Mouse (Mus musculus) adipocyte (in vitro differentiated cells): ENCODE data around the gene Dlk2.
A peak's percentile ranks its signal among the peaks of the same experiment; 100 is the strongest.

ENCODE experiments used
- DNase-seq: peaks from one replicate; pipeline ENCODE4 v3.0.0-alpha.2; 2016; ENCODE audit warnings: low spot score

Gene Dlk2

DNA sequence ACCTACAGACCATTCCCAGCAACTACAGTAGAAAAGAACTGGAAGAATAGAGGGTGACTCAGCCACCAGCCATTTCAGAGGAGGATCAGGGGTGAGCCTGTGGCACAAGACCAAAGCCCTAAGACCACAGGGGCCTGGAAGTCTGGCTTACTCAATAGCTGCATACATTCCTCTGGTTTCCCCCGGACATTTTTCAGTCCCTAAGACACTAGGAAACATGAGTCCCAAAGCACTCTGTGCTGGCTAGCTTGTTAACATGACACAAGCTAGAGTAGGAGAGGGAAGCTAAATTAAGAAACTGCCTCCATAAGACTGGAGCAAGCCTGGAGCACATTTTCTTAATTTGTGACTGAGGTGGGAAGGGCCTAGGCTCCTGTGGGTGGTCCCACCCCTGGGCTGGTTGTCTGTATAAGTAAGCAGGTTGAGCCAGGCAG, 23.4 kb upstream of the Dlk2 start:
- DNase-seq, result peak; percentile 43

GRCm38 (mm10) chr17:46274465-46274864, 22.8 kb upstream of the Dlk2 start:
- DNase-seq, result no peak

DNA sequence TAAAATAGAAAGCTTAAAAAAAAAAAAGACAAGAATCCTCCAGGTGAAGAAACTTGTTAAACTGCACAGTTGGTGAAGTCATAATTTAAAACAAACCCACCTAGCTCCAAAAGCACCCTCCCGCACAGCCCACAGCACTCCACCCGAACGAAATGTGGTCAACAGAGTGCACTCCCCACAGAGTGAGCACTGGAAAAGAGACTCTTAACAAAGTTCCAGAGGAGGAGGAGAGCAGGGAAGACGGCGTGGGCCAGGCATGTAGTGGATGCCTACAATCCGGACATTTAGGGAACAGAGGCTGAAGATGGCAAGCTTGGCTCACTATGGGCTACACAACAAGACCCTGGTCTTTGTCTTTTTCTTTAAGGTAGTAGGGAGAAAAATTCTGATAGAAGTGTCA, 22.2 kb upstream of the Dlk2 start:
- no peak for DNase-seq

GRCm38 (mm10) chr17:46275506-46275905, 21.7 kb upstream of the Dlk2 start:
- no peak for DNase-seq

GRCm38 (mm10) chr17:46277586-46277985, 19.6 kb upstream of the Dlk2 start:
- DNase-seq, result peak; percentile 44

DNA sequence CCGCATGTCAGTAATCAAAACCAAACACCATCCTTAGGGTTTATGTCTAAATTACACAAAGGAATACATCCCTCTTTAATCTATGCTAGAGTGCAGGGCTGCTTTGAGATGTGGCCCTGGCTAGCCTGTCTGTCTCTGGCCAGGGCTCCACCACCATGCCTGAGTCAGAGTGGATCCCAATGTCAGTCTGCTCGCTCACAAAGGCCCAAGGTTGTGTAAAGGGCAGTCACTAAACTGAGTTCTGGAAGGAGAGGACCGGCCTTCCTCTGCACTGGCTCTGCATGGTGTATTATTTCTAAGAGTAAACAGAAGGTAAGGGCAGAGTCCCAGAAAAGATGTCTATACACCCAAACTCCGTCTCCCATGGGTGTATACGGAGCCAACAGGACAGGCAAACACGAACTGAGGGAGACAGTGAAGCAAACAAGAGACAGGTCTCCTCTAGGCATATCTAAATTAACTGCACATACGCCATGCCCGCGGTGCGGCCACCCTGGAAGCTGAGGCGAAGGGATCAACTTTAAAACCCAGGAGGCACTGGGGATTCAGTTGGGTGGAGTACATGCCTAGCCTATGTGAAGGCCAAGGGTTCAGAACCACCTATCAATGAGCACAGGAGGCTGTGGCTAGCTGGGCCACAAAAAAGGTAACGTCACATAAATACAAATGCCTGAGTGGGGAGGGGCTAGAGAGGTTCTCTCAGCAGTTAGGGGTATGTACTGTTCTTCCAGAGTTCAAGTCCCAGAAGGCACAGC, 19.0 kb upstream of the Dlk2 start:
- DNase-seq, result no peak

GRCm38 (mm10) chr17:46282483-46283123, 14.6 kb upstream of the Dlk2 start, which contains the start of gene Tjap1:
TSS of gene Tjap1 (minus strand) at chr17:46283026.
- DNase-seq, result peak; percentile 86

DNA sequence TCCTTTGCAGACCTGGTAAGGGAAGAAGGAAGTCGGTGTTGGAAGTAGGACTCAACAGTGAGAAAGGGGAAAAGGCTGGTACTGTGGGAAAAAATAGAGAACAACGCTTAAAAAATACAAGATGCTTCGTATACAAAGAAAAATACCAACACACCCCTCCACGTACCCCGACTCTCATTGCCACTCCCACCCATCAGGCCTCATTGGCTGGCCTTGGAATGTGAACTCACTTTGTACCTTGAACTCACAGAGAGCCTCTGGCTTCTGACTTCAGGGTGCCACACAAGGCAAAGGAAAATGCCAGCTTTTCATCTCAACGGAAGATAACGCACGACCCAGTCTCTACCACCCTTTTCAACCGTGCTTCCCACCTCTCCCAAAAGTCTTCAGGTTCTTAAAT, 14.1 kb upstream of the Dlk2 start:
- DNase-seq, result no peak

DNA sequence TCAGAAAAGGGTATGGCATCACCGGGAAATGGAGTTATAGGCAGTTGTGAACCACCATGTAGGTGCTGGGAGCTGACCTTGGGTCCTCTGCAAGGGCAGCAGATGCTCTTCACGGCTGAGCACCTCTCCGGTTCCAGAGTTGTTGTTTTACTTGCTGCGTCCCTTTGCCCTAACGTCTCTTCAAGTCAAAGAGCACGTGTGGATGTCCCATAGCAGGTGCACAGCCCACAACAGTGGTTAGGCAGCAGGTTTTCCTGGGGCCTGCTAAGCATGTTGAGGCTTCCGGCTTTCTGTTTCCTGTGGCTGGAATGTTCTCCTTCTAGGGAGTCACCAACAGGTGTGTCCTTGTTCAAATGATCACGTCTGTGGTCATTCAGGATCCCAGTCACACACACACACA, 13.3 kb upstream of the Dlk2 start:
- no peak for DNase-seq

DNA sequence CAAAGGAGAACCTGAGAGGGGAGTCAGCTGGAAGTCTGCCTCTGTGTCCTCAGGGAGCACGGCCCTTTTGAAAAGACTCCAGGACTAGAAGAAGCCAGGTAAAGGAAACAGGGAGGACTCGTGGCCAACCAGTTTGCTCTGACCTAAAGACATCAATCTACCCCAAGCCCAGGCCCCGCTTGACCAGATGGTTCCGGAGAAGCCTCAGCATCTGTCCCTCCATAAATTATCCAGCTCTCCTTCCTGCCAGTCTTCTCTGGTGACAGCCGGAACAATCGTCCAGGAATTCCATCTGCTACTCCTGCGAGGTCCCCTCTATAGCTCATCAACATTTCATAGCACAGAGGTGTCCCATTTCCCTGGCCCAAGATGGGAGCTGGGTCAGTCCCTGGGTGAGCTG, 12.6 kb upstream of the Dlk2 start:
- no peak for DNase-seq

GRCm38 (mm10) chr17:46285407-46285806, 11.8 kb upstream of the Dlk2 start:
- no peak for DNase-seq

DNA sequence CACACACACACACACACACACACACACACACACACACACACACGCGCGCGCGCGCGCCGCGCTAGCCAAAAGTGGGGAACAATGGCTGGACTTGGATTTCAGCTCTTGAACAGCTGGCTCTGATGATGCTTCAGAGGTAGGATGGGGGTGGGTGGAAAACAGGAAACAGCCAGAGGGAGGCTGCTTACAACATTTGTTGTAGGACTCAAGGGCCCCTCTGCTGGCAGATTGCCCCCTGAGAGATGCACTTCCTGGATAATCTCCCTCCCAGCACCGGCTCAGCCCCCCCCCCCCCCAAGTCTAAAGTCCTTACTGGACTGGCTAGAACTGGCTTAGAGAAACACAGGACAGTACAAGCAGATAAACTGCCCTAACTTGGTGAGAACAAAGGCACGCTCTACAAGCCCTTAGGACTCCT, 9.5 kb upstream of the Dlk2 start:
- DNase-seq, result no peak

- DNase-seq, result no peak
Measured at GRCm38 (mm10) chr17:46296601-46297000, 620 bp upstream of the Dlk2 start.

GRCm38 (mm10) chr17:46297028-46297363, 225 bp upstream of the Dlk2 start:
- no peak for DNase-seq

GRCm38 (mm10) chr17:46298220-46298913, 1.1 kb downstream of the Dlk2 start:
- DNase-seq, result peak; percentile 78

GRCm38 (mm10) chr17:46301892-46302291, 4.7 kb downstream of the Dlk2 start:
- peak; percentile 22 for DNase-seq

DNA sequence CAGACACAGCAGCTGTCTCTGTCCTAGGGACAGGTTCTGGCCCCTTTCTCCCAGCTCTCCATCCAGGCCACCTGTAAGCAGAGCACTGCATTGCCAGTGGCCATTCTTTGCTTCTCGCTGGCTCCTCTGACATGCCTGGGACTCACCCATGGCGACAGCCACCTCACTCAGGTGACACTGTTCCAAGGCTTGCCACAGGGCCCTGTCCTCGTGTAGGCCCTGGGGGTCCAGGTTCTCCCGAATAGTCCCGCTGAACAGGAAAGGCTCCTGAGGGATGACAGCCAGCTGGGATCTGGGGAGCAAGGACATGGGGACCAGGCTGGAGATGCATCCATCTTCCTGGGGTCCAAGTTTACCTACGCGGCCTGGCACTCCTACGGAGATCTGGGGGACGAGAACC, 7.0 kb downstream of the Dlk2 start:
- no peak for DNase-seq

- DNase-seq, result no peak
Measured at GRCm38 (mm10) chr17:46306956-46307355, 9.7 kb downstream of the Dlk2 start.

GRCm38 (mm10) chr17:46309835-46310234, 12.6 kb downstream of the Dlk2 start:
- no peak for DNase-seq

- no peak for DNase-seq
Measured at GRCm38 (mm10) chr17:46310515-46310914, 13.3 kb downstream of the Dlk2 start.

DNA sequence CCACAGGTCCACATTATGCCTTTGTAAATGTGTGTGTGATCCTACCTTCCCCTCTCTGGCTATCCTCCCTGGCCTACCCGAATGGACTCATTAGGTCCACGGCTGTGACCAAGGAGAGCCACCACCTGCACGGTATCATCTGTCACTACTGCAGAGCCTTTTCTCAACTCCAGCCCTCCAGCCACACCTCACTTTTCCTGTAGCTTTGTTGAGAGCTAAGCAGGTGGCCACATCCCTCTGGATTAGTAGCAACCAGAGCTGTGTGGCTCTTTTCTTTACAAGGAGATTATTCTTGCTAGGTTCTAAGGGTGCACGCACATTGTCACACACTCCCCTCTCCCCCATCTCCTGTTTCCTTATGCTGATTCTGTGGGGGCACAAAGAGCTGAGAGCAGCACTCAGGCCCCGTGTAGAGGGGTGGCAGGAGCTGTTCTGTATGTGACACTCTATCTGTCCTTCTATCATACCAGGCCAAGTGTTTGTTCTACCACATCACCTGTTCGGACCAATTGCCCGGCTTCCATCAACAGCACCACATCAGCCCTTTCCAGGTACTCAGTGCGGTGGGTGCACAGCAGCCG, 16.0 kb downstream of the Dlk2 start:
- DNase-seq, result no peak

DNA sequence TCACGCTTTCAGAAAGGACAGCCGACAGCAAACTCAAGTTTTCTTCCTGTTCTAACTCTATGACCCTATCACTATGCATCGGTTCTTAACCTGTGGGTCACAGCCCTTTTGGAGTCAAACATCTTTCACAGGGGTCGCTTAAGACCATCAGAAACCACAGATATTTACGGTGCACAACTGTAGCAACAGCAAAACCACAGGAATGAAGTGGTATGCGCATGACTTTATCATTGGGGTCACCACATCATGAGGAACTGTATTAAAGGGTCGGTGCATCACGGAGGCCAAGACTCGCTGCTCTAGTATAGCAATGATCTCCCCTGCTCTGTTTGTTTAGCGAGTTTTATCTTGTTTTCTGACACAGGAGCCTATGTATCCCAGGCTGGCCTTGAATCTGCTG, 18.6 kb downstream of the Dlk2 start:
- DNase-seq, result no peak

- peak; percentile 40 for DNase-seq
Measured at GRCm38 (mm10) chr17:46320492-46320891, 23.3 kb downstream of the Dlk2 start.
